Mouse (Mus musculus): Measurements from ENCODE around the gene Thap2.

DNA sequence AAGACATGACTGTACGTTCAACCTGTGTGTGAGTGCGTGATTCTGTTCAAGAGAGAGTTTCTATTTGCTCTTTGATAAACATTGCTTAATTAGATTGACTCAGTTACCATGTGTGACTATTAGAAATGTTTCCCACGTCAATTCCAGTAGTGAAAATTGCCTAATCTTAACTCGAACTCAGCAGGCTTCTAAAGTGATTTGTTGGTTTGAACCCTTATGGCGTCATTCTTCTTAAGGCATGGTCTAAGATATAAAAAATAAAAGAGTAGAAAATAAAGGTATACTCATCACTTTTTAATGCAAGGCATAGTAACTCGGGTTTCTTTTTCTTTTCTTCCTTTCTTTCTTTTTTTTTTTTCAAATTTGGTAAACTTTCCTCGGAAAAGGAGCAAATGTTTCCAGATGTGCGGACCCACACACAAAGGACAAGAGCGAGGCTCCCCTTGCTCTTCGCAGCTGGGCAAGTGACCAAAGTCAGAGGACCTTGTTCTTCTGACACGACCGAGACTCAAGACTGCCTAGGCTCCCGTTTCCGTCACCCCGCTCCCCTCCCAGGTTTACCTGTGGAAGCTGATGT lies 511 bp downstream of the Thap2 start:
- TF ChIP-seq CTCF (IDR thresholded peaks at IDR 0.05; ENCODE audit: low read depth) (no peak), EP300 (IDR thresholded peaks at IDR 0.05; ENCODE audit: low read depth) (no peak)
